Mouse (Mus musculus): ENCODE results near the gene Fgf7.

- no peak for TF ChIP-seq CTCF (IDR thresholded peaks at IDR 0.05; ENCODE audit: low read depth, low read length)
- no peak for TF ChIP-seq POLR2A (IDR thresholded peaks at IDR 0.05; ENCODE audit: borderline replicate concordance, low read depth, low read length)
Observed at GRCm38 (mm10) chr2:126090432-126090831, 56.0 kb downstream of the Fgf7 start.

All from bone marrow macrophage, adult 2 months (primary cell).